Mouse (Mus musculus) 3134 (cell line): Measurements from ENCODE around the gene 3300002I08Rik.
"Not testable (repeated sequence)": the region's sequence is repeated elsewhere in the genome, so short reads cannot be mapped to it uniquely, and the experiment has no call there.

ENCODE experiments used
- DNase-seq: peaks from one replicate; pipeline ENCODE4 v3.0.0-alpha.2; 2011; ENCODE audit warnings: low spot score; ENCODE audit not compliant: insufficient read length; ENCODE audit errors: extremely low read depth

3300002I08Rik gene

GRCm38 (mm10) chr2:150362113-150362877 is at the start of gene 3300002I08Rik:
Gene 3300002I08Rik (minus strand): TSS chr2:150362765.
- peak; percentile 83 for DNase-seq

DNA sequence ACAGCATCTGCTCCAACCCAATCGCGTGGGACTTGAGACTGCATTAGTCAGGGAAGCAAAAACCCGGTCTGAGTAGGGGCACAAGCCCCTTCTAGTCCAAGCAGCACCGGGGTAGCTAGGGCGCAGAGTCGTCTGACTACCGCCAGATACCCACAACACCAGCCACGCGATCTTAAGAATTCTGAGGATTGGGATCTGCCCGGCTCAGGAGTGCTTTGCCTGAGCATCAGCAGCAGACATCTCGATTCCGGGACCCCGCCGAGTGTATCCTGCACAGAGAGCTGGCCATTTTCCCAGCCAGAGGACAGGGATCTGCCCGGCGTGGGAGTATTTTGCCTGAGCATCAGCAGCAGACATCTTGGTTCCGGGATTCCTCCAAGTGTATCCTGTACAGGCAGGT is 49.6 kb upstream of the 3300002I08Rik start:
- DNase-seq: not testable (repeated sequence)

DNA sequence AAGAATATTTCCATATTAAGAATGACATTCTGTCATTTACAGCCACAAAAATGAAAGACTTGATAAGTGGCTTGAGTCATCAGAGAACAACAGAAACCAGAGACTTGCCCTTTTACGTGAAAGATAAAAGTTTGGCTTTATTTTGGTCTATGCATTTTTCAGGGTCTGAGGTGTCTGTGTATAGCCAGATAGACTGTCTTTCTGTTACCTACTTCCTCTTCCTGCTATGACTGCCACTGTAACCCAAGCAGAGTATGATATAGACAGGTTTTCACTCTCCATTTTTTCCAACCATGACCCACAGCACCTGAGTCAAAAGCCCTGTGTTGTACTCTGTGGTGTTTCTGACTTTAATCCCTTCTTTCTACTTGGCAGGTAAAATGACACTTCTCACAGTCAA is 27.6 kb upstream of the 3300002I08Rik start:
- DNase-seq: no peak

DNA sequence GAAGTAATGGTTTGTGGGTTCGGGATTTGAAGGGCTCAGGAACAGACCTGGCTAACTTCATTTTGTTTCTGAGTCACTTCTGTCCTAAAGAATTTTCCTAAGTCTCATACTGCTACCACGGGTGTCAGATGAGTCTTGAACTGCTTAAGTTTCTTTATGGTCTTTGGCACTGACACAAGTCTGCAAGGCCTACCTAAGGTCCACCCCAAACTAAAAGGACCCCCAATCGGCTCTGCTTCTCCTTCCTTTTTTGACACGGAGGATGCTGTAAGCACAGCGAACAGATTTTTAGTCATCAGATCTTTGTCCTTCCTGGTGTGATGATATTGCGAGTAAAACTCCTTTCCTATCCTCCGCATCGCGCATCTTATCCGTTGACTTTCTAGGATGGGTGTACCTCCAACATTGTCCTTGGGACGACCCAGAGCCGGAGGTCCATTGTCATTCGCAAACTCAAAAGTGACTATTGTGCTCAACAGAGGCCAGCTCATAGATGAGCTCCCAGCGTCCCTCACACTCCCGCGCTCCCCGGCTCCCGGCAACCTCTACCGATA is 23.1 kb upstream of the 3300002I08Rik start:
- not testable (repeated sequence) for DNase-seq

DNA sequence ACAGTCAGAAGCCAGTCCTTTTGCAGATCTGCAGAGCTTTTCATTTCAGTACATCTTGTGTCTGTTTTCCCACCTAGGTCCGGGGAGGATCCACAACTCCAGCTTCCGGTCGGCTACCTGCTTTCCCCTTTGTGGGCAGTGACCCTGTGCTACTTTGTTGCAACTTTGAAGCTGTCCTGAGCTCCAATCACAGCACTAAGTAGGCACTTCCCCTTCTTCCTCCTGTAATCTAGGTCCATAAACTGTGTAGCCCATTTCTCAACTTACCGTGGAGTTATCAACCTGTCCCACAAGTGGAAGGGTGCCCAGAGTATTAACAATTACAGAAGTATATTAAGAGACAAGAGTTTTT is 289 bp upstream of the 3300002I08Rik start:
- peak; percentile 66 for DNase-seq

- not testable (repeated sequence) for DNase-seq
Observed at GRCm38 (mm10) chr2:150357136-150357535, 5.4 kb downstream of the 3300002I08Rik start.

GRCm38 (mm10) chr2:150323402-150323801 is 39.2 kb downstream of the 3300002I08Rik start, which contains the start of gene Gm10130:
Gene Gm10130 (plus strand): TSS chr2:150323702.
- DNase-seq: no peak

GRCm38 (mm10) chr2:150318973-150319372 is 43.6 kb downstream of the 3300002I08Rik start:
- DNase-seq: no peak

GRCm38 (mm10) chr2:150316140-150316539 is 46.4 kb downstream of the 3300002I08Rik start:
- DNase-seq: no peak

- DNase-seq: peak; percentile 78
Observed at GRCm38 (mm10) chr2:150310952-150311884, 51.3 kb downstream of the 3300002I08Rik start.

GRCm38 (mm10) chr2:150307183-150307773 is 55.3 kb downstream of the 3300002I08Rik start:
- no peak for DNase-seq

DNA sequence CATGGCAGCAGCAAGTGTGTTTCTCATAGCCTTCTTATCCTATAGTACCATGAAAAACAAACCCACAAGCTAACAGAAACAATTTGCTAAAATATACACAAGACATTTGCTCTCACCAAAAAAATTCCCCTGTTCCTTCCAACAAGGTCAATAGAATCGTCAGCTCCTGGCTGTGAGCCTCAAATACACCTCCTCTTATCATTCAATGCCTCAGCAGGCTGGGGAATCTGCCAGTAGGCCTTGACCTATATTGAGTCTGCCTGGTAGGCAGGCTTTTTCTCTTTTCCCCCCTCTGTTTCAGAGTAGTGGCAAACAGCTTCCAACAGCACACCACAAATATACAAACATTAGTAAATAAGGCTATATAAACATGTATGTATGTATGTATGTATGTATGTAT is 63.5 kb downstream of the 3300002I08Rik start:
- DNase-seq: no peak

- no peak for DNase-seq
Observed at GRCm38 (mm10) chr2:150293669-150294068, 68.9 kb downstream of the 3300002I08Rik start.
